Mouse (Mus musculus): ENCODE measurements at regions not wholly inside any gene's neighbourhood (a gene's known extent, or its start where the extent isn't known, plus 50 kb on each side); places are given as distances from the start of the nearest gene placed in this dataset.
"Not testable (repeated sequence)": the region's sequence is repeated elsewhere in the genome, so short reads cannot be mapped to it uniquely, and the experiment has no call there.

DNA sequence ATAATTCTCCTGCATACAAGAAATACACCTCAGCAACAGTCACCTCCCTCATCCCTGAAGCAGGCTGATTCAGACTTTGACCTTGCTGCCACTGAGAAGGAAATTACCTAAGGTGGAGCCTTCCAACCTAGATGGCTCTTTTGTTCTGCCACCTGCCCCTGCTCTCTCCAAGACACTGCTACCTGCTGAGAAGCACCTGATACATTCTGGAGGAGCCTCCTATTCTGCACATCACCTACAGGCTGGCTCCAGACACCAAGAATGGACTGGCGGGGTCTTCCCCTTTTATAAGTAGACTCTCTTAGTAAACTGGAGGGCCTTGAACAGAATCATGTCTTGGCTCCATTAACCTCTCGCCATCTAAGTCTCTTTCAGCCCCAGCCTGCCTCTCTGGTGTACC is 1149.5 kb upstream of the 2610301B20Rik start:
- DNase-seq (ENCODE audit: low spot score in 2 of 2): not testable (repeated sequence)

DNA sequence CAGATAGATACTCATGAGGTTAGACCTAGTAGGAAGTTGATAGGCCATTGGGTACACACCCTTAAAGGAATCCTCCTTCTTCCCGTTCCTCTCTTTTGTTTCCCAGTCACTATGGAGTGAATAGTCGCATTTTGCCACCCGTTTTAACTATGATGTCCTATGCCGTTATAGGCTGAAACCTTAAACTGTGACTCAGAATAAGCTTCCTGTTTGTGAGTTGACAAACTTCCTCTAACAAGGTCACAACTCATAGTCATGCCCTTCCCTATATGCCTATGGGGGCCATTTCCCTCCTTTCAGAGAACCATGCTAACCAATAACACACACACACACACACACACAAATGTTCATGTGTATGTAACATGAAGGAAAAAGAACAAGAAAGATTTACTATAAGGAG is 1136.6 kb upstream of the 2610301B20Rik start:
- DNase-seq (ENCODE audit: low spot score in 2 of 2): no peak

GRCm38 (mm10) chr4:9747411-9747938 is 1126.8 kb upstream of the 2610301B20Rik start:
- no peak for DNase-seq (ENCODE audit: low spot score in 2 of 2)

DNA sequence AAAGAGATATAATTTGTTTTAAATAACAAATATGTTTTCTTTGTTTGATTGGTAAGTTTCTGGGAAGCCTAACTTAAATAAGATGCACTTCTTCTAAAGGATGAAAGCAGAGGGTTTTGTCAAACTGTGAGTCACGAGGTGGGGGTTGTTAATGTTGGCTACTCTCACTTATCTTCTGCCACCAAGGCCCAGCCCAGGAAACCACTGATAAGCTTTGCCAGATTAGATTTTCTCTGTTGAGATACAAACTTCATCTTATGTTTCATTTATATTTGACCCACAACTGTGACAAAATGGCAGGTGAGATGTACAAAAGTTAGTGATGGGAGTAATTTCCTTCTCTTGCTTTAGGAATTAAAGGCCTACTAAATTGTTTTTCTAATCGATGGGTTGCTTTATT is 1126.2 kb upstream of the 2610301B20Rik start:
- no peak for DNase-seq (ENCODE audit: low spot score in 2 of 2)

DNA sequence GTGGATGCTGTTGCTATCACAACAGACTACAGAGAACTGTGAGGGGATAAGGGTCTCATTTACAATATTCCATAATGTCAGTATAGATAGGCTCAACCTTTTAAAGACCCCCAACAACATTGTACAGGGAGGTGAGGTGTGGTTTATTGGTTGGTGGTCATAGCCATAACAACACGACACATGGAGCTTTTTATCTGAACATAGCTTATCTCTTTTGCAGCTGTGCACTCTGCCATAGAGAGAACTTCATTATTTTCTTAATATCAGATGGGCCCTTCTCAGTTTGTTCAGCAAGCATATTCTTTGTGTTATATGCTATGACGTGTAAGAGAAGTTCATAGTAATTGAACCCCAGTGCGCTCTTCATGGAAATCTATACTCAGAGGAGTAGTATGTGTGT is 1124.4 kb upstream of the 2610301B20Rik start:
- DNase-seq (ENCODE audit: low spot score in 2 of 2): no peak

DNA sequence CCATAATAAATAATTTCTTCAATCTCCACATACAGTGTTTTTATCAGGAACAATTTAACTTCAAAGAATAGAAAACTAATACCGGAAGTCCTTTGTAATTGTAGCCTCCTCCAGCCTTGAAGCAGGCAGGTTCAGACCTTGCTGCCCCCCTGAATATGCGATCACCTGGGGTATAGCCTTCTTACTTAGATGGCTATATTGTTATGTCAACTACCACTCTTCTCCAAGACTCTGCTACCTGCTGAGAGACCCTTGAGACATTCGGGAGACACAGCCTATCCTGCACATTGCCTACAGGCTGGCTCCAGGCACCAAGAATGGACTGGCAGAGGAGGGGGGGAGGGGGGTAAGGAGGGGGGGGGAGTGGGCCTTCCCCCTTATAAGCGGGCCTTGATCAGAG is 1123.9 kb upstream of the 2610301B20Rik start:
- no peak for DNase-seq (ENCODE audit: low spot score in 2 of 2)

- no peak for DNase-seq (ENCODE audit: low spot score in 2 of 2)
These were observed 1111.0 kb upstream of the 2610301B20Rik start for GRCm38 (mm10) chr4:9763321-9763720.

- DNase-seq (ENCODE audit: low spot score in 2 of 2): no peak
These were observed 1104.6 kb upstream of the 2610301B20Rik start for GRCm38 (mm10) chr4:9769633-9770205.

DNA sequence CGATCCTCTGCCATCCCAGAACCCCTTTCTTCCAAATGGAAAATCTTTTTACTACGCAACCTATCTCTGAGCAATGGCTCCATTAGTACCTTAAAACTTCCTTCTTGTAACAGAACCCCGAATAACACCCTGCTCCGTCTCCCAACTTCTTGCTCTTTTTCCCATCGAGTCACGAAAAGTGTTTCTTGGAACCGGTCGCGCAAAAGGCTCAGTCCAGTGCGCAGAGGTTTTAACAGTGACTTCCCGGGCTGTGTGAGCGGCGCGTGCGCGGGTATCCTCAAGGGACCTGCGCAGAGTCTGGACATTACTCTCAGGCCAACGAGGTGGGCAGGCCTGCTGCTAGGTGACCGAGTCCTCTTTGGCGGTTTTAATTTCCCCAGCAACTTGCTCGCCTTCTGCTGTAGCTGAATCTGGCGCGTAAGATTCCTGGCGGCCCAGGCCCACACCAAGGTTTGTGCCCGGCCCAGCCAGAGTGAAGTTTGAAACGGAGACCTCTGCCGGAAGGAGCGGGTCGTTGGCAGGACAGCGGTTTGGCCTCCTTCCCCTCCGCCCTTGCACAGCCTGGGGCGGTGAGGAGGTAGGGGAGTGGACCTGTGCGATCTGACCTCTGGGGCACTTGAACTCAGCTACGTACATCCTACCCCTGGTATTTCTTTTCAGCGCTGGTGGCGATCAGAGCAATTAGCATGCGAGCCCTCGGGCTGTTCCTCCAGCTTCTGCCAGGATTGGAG is 1103.8 kb upstream of the 2610301B20Rik start:
- peak; percentile 48 to 62 for DNase-seq (ENCODE audit: low spot score in 2 of 2)

DNA sequence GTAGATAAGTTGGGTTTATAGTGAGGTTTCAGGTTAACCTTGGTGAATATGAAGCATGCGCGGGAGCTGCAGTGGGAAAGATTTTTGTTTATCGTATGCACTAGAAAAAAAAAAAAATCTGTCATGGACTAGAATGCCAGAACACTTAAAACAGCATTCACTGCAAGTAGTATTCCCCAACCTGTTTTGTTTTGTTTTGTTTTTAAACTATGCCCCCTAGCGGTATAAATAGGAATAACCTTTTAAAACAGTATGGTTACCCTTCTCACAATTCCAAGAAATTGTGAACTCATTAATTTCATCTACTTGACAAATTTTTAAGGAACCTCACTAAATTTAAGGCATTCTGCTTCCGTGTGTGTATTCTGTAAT is 1103.2 kb upstream of the 2610301B20Rik start:
- no peak for DNase-seq (ENCODE audit: low spot score in 2 of 2)

DNA sequence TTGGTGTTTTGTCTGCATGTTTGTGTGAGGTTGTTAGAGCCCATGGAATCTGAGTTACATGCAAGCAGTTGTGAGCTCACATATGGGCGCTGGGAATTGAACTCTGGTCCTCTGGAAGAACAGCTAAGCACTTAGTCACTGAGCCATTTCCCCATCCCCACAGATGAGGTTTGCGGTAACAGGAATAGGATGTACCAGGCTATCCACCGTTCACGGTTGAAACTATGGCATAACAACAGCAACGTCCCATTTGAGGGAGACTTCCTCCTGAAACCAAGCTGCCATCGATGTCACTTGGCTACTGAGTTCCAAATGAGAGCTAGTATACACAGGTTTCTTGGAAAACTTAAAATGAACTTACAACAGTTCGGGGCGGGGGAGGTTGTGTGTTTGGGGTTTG is 1095.9 kb upstream of the 2610301B20Rik start:
- no peak for DNase-seq (ENCODE audit: low spot score in 2 of 2)

GRCm38 (mm10) chr4:9779594-9779993 is 1094.7 kb upstream of the 2610301B20Rik start:
- DNase-seq (ENCODE audit: low spot score in 2 of 2): no peak

GRCm38 (mm10) chr4:9780179-9780578 is 1094.1 kb upstream of the 2610301B20Rik start:
- DNase-seq (ENCODE audit: low spot score in 2 of 2): peak; percentile 18 to 77

DNA sequence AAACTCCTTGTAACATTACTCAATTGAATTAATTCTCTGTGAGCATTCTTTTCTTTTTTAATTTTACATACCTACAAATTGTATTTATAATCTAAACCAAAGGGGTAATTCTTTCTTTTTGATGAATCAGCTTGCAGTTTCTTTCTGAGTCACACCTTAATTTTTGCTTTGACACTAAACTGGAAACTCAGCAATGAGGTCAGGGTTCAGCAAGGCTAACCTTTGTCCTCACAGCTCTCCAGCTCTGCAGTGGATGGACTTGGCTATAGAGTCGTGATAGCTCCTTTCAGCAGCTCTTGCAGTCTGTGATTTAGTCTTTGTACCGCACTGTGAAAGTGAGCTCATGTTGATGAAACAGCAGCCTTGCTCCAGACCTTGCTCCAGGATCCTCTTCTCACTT is 1093.0 kb upstream of the 2610301B20Rik start:
- no peak for DNase-seq (ENCODE audit: low spot score in 2 of 2)

DNA sequence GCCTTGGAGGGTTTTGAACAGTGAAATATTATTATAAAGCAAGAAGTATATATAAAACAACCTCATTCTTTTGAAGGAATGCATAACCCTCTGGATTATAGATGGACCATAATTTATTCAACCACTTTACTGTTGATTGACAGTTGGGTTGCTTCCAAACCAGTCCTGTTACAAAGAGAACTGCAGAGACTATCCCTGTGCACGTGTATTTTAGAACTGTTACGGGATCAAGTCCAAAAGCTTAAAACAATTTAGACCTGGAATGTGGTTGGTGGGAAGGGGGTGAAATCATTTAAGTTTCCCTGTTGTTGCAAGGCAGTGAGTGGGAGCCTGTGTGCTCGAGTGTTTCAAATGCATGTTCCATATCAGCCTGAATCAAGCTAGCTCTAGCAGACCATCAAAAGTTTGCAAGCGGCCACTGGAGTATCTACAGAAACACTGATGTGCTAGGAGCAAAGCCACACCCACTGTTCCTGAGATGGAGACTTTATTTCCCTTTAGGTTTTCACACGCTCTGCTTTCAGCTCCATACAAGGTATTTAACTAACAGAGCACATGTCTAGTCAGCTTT is 1086.4 kb upstream of the 2610301B20Rik start:
- no peak for DNase-seq (ENCODE audit: low spot score in 2 of 2)

DNA sequence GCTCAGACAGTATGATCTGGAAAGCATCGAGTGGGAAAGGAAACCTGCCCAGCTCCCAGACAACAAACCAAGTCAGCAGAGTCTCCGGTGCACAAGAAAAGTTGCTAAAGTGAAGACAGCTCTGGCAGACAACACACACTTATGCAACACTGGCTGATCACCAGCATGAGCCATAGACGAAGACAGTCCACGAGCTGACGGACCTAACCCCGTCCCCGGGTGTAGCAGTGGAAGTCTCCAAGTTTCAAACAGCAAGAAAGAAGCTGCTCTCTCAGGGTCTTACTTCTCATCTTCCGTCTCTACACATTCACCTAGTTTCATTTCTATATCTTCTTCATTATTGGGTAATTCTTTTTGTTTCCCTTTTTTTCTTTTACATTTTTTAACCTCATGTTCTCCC is 1083.8 kb upstream of the 2610301B20Rik start:
- DNase-seq (ENCODE audit: low spot score in 2 of 2): no peak

All from urinary bladder, postnatal 4 days (tissue).